Mouse (Mus musculus) olfactory bulb, adult 2 months (tissue): ENCODE results near the gene Commd8. TPM values are rescaled to one million over a fixed set of nuclear protein-coding genes. Genes with fewer than 3 reads are reported as not detected.
"Not testable (repeated sequence)": the region's sequence is repeated elsewhere in the genome, so short reads cannot be mapped to it uniquely, and the experiment has no call there.

Source experiments
- H3K27ac ChIP-seq: fragments of 200-500 bp; 2 replicates; pipeline ENCODE4 v1.5.1; 2012; ENCODE audit warnings: low read depth, low read length; ENCODE audit not compliant: insufficient read depth
- H3K4me1 ChIP-seq: fragments of 200-500 bp; 2 replicates; pipeline ENCODE4 v1.6.1; 2012; ENCODE audit warnings: low read length; ENCODE audit not compliant: control insufficient read depth, insufficient read depth
- H3K4me3 ChIP-seq: fragments of 200-500 bp; 2 replicates; pipeline ENCODE4 v1.5.1; 2012; ENCODE audit warnings: mild to moderate bottlenecking, low read depth, low read length, moderate library complexity; ENCODE audit not compliant: insufficient read depth
- CTCF ChIP-seq: fragments of 200-500 bp; IDR thresholded peaks from 2 replicates; pipeline ENCODE4 v1.5.1; 2012; ENCODE audit warnings: low read depth, mild to moderate bottlenecking, low read length, moderate library complexity; ENCODE audit not compliant: insufficient read depth
- POLR2A ChIP-seq: fragments of 200-500 bp; IDR thresholded peaks from 2 replicates; pipeline ENCODE4 v1.6.1; 2012; ENCODE audit warnings: mild to moderate bottlenecking, low read depth, low read length, moderate library complexity; ENCODE audit not compliant: insufficient read depth
- WGBS: fragments of 180-500 bp; shearing (Covaris S2); methylation state at CpG from one replicate; pipeline ENCODE4 v1.1.7; 2018; 5-methylcytosine and 5-hydroxymethylcytosine counted together
- polyA plus RNA-seq: library from polyadenylated mRNA; stranded (reverse); fragments of >200 nt; gene quantifications from 2 replicates; pipeline ENCODE4 v1.2.4, GENCODE M21; 2012; ENCODE audit warnings: low replicate concordance; ENCODE audit not compliant: missing spikeins, insufficient read depth, insufficient read length

Gene Commd8
- polyA plus RNA-seq, 1 experiment: not detected

DNA sequence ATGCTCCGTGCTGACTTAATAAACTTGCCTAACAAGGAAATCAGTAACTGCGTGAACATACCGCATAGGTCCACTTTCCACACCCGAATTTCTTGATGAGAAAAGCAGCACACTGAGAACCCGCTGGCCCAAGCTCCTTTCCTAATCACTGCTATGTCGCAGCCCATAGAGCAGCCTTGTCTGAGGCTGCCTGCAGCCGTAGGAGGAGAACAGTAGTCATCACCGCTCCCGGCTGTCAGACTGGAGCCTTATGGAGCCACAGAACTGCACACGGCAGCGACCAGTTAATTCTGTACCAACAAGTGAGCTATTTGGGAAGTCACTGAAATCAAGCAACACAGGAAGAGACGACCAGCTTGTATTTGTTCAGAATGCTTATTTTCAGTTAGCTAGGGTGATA is 9.3 kb downstream of the Commd8 start:
- 67% methylated on average over 12 of the region's 12 CpGs for WGBS
- TF ChIP-seq POLR2A (no peak), CTCF (no peak)
- no peak overlapping the region for H3K4me3 ChIP-seq
- peaks cover 2% of the 10 kb centered on the region for H3K4me1 ChIP-seq
- no peak overlapping the region for H3K27ac ChIP-seq

DNA sequence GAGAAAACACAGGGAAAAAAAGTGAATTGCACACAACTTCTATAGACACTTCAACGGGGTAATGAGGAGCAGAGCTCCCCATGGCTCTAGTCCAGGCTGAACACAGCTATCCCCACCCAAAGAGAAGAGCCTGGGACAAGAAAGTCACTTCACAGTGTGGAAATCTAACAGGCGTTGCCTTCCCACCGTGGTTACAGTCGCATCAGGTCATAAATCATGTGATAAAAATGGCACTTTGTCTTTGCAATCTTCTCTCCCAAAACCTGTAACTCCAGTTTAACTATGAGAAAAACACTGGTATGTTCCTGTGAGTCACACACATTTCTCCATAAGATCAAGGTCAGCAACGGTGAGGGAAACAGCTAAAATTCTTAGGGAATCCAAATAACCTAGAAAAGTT is 11.4 kb downstream of the Commd8 start:
- no peak overlapping the region for H3K27ac ChIP-seq
- no peak for TF ChIP-seq CTCF
- TF ChIP-seq POLR2A: no peak
- WGBS: 95% methylated on average over 5 of the region's 5 CpGs
- no peak overlapping the region for H3K4me3 ChIP-seq
- H3K4me1 ChIP-seq: peaks cover 2% of the 10 kb centered on the region

DNA sequence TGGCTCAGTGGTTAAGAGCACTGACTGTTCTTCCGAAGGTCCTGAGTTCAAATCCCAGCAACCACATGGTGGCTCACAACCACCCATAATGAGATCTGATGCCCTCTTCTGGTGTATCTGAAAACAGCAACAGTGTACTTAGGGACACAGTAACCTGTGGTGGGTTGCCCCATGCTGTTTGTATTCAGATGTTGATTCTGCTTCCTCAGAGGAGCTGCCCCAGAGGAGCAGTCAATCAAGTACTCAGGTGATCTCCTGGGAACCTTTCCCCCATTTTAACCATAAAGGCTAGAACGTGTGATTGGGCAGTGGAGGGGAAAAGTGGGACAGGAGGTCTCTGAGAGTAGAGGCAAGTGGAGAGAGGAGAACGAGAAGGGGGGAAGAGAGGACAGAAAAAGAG is 12.3 kb downstream of the Commd8 start:
- H3K4me1 ChIP-seq, H3K27ac ChIP-seq, H3K4me3 ChIP-seq: not testable (repeated sequence)
- WGBS: 81% methylated on average over 3 of the region's 3 CpGs

DNA sequence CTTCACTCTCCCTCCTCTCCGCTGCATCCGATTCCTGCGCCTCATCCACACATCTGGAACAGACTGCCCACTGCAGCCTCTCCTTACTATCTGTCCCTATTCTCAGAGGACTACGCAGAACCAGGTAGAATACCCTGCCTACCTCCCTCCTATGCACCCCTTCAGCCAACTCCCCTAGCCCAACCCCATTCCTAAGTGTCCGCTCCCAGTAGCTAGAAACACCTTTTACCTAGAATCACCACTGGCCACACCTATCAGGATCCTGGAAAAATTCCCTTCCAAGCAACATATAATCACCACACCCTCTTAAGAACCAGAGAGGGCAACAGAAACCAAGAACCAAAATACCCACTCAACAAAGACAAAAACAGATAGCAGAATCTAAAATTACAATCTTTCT is 17.1 kb downstream of the Commd8 start:
- H3K4me3 ChIP-seq: no peak overlapping the region
- no peak overlapping the region for H3K27ac ChIP-seq
- TF ChIP-seq CTCF (no peak), POLR2A (no peak)
- H3K4me1 ChIP-seq: no peaks in the 10 kb centered on the region
- WGBS: 96% methylated on average over 5 of the region's 5 CpGs

DNA sequence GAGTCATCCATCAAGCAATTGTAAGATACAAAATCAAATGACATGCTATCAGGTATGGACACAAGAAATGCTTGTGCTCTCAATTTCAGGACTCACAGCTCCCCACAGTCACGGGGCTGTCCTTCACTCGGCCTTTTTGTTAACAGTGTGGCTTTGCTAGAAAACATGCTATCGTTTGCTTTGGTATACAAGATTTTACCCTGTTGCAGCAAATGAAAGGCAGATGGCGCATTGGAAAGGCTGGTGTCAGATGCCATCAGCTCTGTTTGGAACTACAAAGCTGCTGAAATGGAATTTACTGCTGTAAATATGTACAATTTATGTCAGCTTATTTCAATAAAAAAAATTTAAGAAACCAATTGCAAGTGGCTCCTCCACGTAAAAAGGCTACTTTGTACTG is 19.3 kb downstream of the Commd8 start:
- no peaks in the 10 kb centered on the region for H3K4me1 ChIP-seq
- WGBS: 75% methylated on average over 5 of the region's 5 CpGs
- no peak overlapping the region for H3K27ac ChIP-seq
- TF ChIP-seq CTCF (no peak), POLR2A (no peak)
- H3K4me3 ChIP-seq: no peak overlapping the region

DNA sequence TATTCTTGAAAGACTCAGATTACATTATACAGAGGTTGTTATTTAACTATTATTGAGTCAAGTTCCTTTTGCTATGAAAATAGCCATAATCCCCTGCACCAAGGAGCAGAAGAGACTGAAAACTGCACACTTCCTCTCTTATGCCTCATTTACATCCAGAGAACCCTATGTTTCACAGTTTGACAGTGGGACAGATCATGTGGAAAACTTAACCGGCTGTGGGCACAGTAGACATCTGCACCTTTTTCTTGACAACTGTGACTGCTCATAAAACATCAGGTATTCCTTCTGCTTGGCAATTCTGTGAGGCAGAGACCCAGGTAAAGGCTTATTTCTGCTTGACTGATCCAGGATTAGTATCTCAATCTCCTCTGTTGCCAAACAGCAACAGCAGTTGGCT is 28.4 kb downstream of the Commd8 start:
- no peak overlapping the region for H3K27ac ChIP-seq
- 59% methylated on average over 1 of the region's 1 CpGs for WGBS
- no peak for TF ChIP-seq CTCF
- TF ChIP-seq POLR2A: no peak
- H3K4me1 ChIP-seq: no peaks in the 10 kb centered on the region; the same call in 1 of the 2 replicates
- H3K4me3 ChIP-seq: no peak overlapping the region

DNA sequence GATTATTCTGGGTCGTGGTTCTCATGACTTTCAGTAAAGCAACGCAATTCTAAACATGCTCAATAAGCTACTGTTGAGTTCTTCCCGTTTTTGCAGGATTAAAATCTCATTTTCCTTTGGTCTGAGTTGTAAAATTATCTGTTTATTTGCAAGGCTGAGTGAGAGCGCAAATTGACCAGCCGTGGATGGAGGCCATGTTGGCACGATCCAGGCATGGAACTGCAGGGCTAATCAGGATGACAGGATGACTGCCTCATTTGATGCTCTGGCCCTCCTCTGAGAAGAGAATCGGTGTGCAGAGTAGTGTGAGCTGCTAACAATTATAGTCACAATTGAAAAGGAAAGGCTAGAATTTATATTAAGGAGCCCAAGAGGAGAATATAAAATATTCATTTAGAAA is 29.7 kb downstream of the Commd8 start:
- 44% methylated on average over 7 of the region's 7 CpGs for WGBS

DNA sequence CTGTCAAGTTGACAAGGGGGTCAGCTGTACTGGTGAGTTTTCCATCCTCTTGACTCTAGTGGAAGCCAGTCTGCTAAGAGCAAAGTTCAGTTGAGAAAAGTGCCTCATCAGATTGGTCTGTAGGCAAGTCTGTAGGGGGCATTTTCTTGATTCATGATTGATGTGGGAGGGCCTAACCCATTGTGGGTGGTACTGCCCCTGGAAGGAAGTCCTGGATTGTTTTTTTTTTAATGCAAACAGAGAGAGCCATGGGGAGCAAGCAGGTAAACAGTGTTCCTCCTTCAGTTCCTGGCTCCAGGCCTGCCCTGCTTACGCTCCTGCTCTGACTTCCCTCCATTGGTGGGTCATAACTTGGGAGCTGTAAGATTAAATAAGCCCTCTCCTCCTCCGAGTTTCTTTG is 34.1 kb downstream of the Commd8 start:
- no peak overlapping the region for H3K4me3 ChIP-seq
- 78% methylated on average over 2 of the region's 2 CpGs for WGBS
- TF ChIP-seq CTCF (no peak), POLR2A (no peak)
- no peak overlapping the region for H3K27ac ChIP-seq
- H3K4me1 ChIP-seq: no peaks in the 10 kb centered on the region; the same call in 1 of the 2 replicates

More for the DNA sequence above, 29.7 kb downstream of the Commd8 start:
- H3K27ac ChIP-seq: no peak overlapping the region
- no peak for TF ChIP-seq POLR2A
- no peak for TF ChIP-seq CTCF
- H3K4me1 ChIP-seq: no peaks in the 10 kb centered on the region; the same call in 1 of the 2 replicates
- H3K4me3 ChIP-seq: no peak overlapping the region

DNA sequence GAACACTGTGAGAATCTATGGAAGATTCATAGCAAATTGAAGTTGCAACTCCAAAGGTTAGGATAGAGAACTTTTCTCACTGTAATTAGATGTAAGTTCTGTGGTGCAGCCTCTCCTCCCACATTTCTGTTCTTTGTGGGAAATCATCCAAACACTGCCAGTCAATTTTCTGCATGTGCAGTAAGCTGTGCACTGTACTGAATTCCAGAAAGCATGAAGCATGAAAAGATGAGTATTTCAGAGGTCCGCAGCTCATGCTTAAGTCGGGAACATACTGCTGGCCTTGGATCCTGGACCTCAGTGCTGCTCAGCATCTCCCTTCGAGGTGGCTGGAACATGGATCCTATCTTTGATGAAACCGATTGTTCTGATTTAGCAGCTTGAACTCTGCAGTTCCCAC is 41.3 kb downstream of the Commd8 start:
- 79% methylated on average over 4 of the region's 4 CpGs for WGBS
- Histone ChIP-seq H3K4me3 (no peak overlapping the region), H3K4me1 (no peaks in the 10 kb centered on the region), H3K27ac (no peak overlapping the region)
- no peak for TF ChIP-seq CTCF
- TF ChIP-seq POLR2A: no peak

DNA sequence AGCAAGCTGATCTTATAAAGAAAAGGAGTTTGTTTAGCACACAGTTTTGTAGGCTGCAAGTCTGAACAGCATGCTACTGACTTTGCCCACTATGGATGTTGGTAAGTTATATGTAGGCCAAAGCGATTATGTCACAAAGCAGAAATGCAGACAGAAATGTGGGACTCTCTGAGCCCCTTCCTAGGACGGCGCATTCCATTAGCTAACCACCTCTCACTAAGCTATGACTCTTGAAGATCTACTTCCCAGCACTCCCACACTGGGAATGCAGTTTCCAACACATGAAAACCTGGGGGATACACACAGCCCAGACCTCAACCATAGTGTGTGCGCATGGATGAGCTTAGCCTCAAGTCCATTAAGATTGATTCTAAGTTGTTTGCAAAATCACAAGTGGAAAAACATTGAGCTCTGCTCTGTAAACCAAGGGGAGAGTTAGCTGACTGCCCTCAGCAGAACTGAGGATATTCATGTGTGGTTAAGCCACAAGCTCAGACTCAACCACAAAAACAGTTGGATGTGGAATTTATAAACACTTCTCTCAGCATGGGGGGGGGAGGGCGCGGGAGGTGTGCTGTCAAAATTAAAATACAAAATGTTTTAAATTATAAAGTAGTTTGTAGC is 45.5 kb downstream of the Commd8 start:
- no peak for TF ChIP-seq POLR2A
- no peak for TF ChIP-seq CTCF
- Histone ChIP-seq H3K4me3 (no peak overlapping the region), H3K27ac (no peak overlapping the region), H3K4me1 (no peaks in the 10 kb centered on the region)
- WGBS: 91% methylated on average over 6 of the region's 6 CpGs
